Mouse (Mus musculus): ENCODE results near the gene Nrxn2.

- no peak for TF ChIP-seq CTCF (conservative IDR thresholded peaks at IDR 0.05; ENCODE audit: low read length)
- TF ChIP-seq NANOG (IDR thresholded peaks at IDR 0.05; ENCODE audit: borderline replicate concordance, low read length): no peak
Measured at GRCm38 (mm10) chr19:6546096-6546495, 127.6 kb downstream of the Nrxn2 start.

Measured in E14TG2a.4 (cell line).